Mouse (Mus musculus) C2C12 (cell line): ENCODE results near the gene Csrp2.

ENCODE experiments used
- CTCF ChIP-seq: IDR thresholded peaks from one replicate; pipeline ENCODE4 v1.5.1; 2011; ENCODE audit not compliant: control insufficient read depth, insufficient read depth, insufficient read length
- MAX ChIP-seq: IDR thresholded peaks from one replicate; pipeline ENCODE4 v1.6.1; 2011; ENCODE audit warnings: mild to moderate bottlenecking, control low read depth

DNA sequence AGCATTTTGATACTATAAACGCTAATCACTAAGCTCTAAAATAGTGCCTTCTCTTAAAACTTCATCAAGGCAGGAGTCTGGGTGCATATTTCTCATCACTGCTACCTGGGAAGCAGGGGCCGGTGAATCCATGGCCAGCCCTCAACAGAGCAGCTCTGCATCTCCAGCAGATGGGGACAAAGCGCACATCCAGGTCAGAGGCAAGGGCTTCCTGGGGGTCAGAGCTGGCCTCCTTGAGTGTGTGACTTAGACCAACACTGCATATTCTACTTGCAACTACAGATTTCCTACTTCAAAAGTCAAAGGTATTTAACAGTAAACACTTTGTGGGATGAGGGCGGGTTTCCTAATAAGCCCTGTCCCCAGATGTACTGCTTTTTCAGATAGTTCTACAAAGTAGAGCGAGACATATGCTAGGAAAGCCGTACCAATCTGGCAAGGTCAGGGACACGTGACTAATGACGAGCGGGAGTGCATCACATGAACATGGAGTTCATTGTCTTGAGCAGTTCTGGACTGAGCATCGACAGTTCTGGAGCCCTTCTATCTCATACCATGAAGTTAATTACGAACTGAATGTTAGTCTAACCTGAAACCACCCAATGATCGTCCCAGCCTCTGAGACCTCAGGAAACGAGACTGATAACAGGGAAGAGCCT, 21.3 kb downstream of the Csrp2 start:
- TF ChIP-seq CTCF (no peak), MAX (no peak)
